Mouse (Mus musculus) limb, embryonic 13.5 days (tissue): ENCODE measurements around the gene Kctd17. TPM values are rescaled to one million over a fixed set of nuclear protein-coding genes. Genes with fewer than 3 reads are reported as not detected.

ENCODE experiments used
- ATAC-seq: fragments of 200-750 bp; cut with Nextera tagmentation; 2 replicates; pipeline ENCODE4 v1.8.0; 2017; ENCODE audit warnings: low read depth, moderate number of reproducible peaks, moderate TSS enrichment; ENCODE audit not compliant: low FRiP score
- H3K27ac ChIP-seq: fragments of 300-500 bp; sonication (generic); 2 replicates; pipeline ENCODE4 v1.5.1; 2015; ENCODE audit warnings: inconsistent platforms, mild to moderate bottlenecking, moderate library complexity
- H3K27me3 ChIP-seq: fragments of 300-500 bp; sonication (generic); 2 replicates; pipeline ENCODE4 v1.6.1; 2015; ENCODE audit warnings: mild to moderate bottlenecking, inconsistent platforms
- H3K36me3 ChIP-seq: fragments of 300-500 bp; sonication (generic); 2 replicates; pipeline ENCODE4 v1.6.1; 2015; ENCODE audit warnings: inconsistent platforms, mild to moderate bottlenecking, moderate library complexity
- H3K4me1 ChIP-seq: fragments of 300-500 bp; sonication (generic); 2 replicates; pipeline ENCODE4 v1.6.1; 2015; ENCODE audit warnings: inconsistent platforms
- H3K4me2 ChIP-seq: fragments of 300-500 bp; sonication (generic); replicated peaks from 2 replicates; pipeline ENCODE4 v1.6.1; 2015; ENCODE audit warnings: inconsistent platforms, mild to moderate bottlenecking, moderate library complexity
- H3K4me3 ChIP-seq: fragments of 300-500 bp; sonication (generic); 2 replicates; pipeline ENCODE4 v1.5.1; 2015; ENCODE audit warnings: moderate library complexity, mild to moderate bottlenecking, inconsistent platforms
- H3K9ac ChIP-seq: fragments of 300-500 bp; sonication (generic); 2 replicates; pipeline ENCODE4 v1.6.1; 2015; ENCODE audit warnings: mild to moderate bottlenecking, inconsistent platforms
- H3K9me3 ChIP-seq: fragments of 300-500 bp; sonication (generic); 2 replicates; pipeline ENCODE4 v1.6.1; 2016; ENCODE audit warnings: inconsistent platforms
- WGBS: fragments of 180-500 bp; shearing (Covaris S2); methylation state at CpG from one replicate; pipeline ENCODE4 v1.1.7; 2015; 5-methylcytosine and 5-hydroxymethylcytosine counted together
- polyA plus RNA-seq: library from polyadenylated mRNA; unstranded; fragments of >200 nt; fragmentation: Nextera tagmentation; extraction: Ambion mirVana; gene quantifications from 2 replicates; pipeline ENCODE4 v1.2.1, GENCODE M21; 2015

Gene Kctd17
- polyA plus RNA-seq, 1 experiment from 2014 or later = 45.0 TPM

DNA sequence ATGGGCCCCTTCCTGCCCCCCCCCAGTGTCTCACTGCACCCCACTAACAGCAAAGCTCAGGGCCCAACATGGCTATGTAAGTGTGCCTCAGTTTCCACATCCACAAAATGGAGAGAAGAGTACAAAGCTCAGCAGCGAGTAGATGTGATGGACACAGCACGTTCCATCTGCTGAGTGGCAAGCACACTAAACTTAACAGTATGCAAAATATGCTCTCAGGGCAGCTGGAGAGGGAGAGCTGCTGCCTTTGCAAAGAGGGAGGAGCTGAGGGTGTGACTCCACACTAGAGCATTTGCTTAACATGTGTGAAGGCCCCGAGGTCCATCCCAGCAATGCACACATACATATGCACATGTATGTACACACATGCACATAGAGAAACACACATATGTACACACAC lies 24.6 kb downstream of the Kctd17 start:
- Histone ChIP-seq H3K36me3 (no peaks in the 10 kb centered on the region), H3K27ac (no peak overlapping the region), H3K4me1 (peaks cover 17% of the 10 kb centered on the region), H3K9me3 (no peaks in the 10 kb centered on the region), H3K9ac (no peak overlapping the region), H3K27me3 (no peaks in the 10 kb centered on the region), H3K4me2 (no peak overlapping the region), H3K4me3 (no peak overlapping the region)
- 76% methylated on average over 3 of the region's 3 CpGs for WGBS
- no peak for ATAC-seq

DNA sequence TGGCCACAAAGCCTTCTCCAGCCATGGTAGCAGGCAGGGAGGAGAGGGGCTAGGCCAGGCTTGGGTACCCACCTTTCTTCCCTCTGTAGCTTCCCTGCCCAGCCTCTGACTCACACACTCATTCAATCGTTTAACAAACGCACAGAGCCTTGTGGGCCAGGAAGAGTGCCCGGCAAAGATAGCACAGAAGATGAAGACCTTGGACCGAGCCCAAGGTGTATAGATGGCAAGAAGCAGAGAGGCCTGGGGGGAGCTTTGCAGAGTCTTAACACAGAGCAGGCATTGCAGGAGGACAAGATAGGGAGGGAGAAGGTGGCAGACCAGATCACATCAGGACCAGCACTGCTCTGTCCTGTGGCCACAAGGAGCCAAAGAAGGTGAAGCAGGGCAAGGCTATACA lies 26.8 kb downstream of the Kctd17 start:
- no peak for ATAC-seq
- Histone ChIP-seq H3K27ac (no peak overlapping the region), H3K9ac (no peak overlapping the region), H3K9me3 (no peaks in the 10 kb centered on the region), H3K4me1 (peaks cover 12% of the 10 kb centered on the region), H3K27me3 (no peaks in the 10 kb centered on the region), H3K4me3 (no peak overlapping the region), H3K4me2 (no peak overlapping the region), H3K36me3 (no peaks in the 10 kb centered on the region)
- 76% methylated on average over 4 of the region's 4 CpGs for WGBS

GRCm38 (mm10) chr15:78456051-78456450 lies 27.7 kb downstream of the Kctd17 start:
- Histone ChIP-seq H3K9me3 (no peaks in the 10 kb centered on the region), H3K4me3 (no peak overlapping the region), H3K9ac (no peak overlapping the region), H3K27ac (no peak overlapping the region), H3K36me3 (no peaks in the 10 kb centered on the region), H3K4me2 (no peak overlapping the region), H3K4me1 (peaks cover 12% of the 10 kb centered on the region), H3K27me3 (no peaks in the 10 kb centered on the region)
- no peak for ATAC-seq
- WGBS = 28% methylated on average over 7 of the region's 7 CpGs

DNA sequence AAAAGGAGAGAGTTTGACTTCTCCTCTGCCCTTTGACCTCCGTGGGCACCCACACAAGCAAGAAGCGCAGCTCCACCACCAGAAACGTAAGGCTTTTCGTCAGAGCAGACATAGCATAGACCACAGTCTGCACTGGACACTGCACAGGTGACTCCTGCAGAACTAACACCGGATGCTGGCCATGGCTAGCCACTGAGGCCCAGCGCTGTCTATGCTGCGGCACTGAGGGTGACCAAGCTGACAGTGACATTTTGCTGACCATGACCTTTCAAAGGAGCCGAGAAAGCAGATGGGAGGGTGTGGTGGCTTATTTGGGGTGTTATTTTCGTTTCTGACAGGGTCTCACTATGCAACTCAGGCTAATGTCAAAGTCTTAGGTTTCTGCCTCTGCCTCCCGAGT lies 28.8 kb downstream of the Kctd17 start:
- H3K4me2 ChIP-seq = no peak overlapping the region
- H3K4me1 ChIP-seq = peaks cover 10% of the 10 kb centered on the region
- no peak overlapping the region for H3K9ac ChIP-seq
- ATAC-seq = no peak
- H3K4me3 ChIP-seq = no peak overlapping the region
- WGBS = 76% methylated on average over 10 of the region's 10 CpGs
- H3K27me3 ChIP-seq = no peaks in the 10 kb centered on the region
- no peaks in the 10 kb centered on the region for H3K9me3 ChIP-seq
- H3K36me3 ChIP-seq = no peaks in the 10 kb centered on the region
- H3K27ac ChIP-seq = no peak overlapping the region

DNA sequence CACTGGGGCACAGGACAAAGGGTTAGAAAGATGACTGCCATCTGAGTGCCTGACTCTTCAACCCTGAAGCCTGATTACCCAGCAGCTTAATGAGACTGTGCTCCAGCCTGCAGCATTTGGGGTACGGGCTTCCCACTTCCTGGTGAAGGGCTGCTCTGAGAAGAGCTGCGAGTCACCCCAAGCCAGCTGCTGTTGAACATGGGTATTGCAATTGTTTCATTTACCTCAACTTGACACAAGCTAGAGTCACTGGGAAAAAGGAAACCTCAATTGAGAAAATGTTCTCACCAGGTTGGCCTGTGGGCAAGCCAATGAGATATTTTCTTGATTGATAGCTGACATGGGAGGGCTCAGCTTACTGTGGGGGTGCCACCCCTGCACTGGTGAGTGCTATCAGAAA lies 34.6 kb downstream of the Kctd17 start:
- Histone ChIP-seq H3K27ac (no peak overlapping the region), H3K36me3 (no peaks in the 10 kb centered on the region), H3K4me3 (no peak overlapping the region), H3K4me2 (no peak overlapping the region), H3K9me3 (no peaks in the 10 kb centered on the region), H3K9ac (no peak overlapping the region), H3K4me1 (no peaks in the 10 kb centered on the region), H3K27me3 (no peaks in the 10 kb centered on the region)
- WGBS = 50% methylated on average over 2 of the region's 2 CpGs
- ATAC-seq = no peak

- no peak for ATAC-seq
- no peaks in the 10 kb centered on the region for H3K9me3 ChIP-seq
- WGBS = 37% methylated on average over 6 of the region's 6 CpGs
Measured at GRCm38 (mm10) chr15:78466809-78467208, 38.4 kb downstream of the Kctd17 start.

GRCm38 (mm10) chr15:78467570-78467969 lies 39.2 kb downstream of the Kctd17 start:
- no peak overlapping the region for H3K4me3 ChIP-seq
- H3K27ac ChIP-seq = no peak overlapping the region
- H3K9me3 ChIP-seq = no peaks in the 10 kb centered on the region
- H3K4me2 ChIP-seq = no peak overlapping the region
- H3K4me1 ChIP-seq = no peaks in the 10 kb centered on the region
- no peak overlapping the region for H3K9ac ChIP-seq
- 92% methylated on average over 7 of the region's 7 CpGs for WGBS
- H3K36me3 ChIP-seq = no peaks in the 10 kb centered on the region
- H3K27me3 ChIP-seq = no peaks in the 10 kb centered on the region
- ATAC-seq = no peak

More at GRCm38 (mm10) chr15:78466809-78467208, 38.4 kb downstream of the Kctd17 start:
- no peaks in the 10 kb centered on the region for H3K36me3 ChIP-seq
- no peak overlapping the region for H3K9ac ChIP-seq
- H3K4me3 ChIP-seq = no peak overlapping the region
- no peak overlapping the region for H3K27ac ChIP-seq
- no peaks in the 10 kb centered on the region for H3K27me3 ChIP-seq
- no peaks in the 10 kb centered on the region for H3K4me1 ChIP-seq
- H3K4me2 ChIP-seq = no peak overlapping the region

DNA sequence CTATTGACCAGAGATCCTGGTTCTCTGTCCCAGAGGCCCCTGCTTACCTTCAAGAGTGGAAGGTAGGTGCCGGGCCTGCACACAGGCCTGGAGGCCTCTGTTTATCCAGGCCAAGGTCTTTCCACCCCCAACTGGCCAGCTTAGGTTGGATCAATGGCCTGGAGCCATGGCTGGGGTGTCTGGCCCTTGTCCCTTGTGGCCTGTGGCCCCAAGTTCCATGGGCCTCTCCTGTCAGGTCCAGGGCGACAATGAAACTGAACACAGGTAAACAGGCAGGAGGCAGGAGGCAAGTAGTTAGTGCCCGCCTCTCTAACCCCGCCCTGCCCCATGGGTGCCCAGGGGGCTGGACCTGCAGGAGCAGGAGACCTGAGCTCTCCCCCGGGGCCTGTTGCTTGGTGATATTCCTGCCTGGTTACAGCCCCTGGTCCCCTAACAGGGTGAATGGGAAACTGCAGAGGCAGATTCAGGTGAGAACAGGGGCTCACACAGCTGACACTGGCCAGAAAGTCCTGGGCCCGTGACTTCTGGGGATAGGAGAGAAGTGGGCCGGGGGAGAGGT lies 40.1 kb downstream of the Kctd17 start, which contains the start of gene Tmprss6:
Gene Tmprss6 (minus strand): TSS at position 256 of the 559 bp plus-strand sequence.
- no peak within 1 kb of the TSS for H3K9ac ChIP-seq
- no peaks in the 10 kb centered on the region for H3K4me1 ChIP-seq
- no peak within 1 kb of the TSS for H3K4me2 ChIP-seq
- no peaks in the 10 kb centered on the region for H3K36me3 ChIP-seq
- H3K9me3 ChIP-seq = no peaks in the 10 kb centered on the region
- H3K27me3 ChIP-seq = no peaks in the 10 kb centered on the region
- no peak for ATAC-seq
- no peak within 1 kb of the TSS for H3K4me3 ChIP-seq
- 83% methylated on average over 7 of the region's 7 CpGs for WGBS
- H3K27ac ChIP-seq = no peak within 1 kb of the TSS

DNA sequence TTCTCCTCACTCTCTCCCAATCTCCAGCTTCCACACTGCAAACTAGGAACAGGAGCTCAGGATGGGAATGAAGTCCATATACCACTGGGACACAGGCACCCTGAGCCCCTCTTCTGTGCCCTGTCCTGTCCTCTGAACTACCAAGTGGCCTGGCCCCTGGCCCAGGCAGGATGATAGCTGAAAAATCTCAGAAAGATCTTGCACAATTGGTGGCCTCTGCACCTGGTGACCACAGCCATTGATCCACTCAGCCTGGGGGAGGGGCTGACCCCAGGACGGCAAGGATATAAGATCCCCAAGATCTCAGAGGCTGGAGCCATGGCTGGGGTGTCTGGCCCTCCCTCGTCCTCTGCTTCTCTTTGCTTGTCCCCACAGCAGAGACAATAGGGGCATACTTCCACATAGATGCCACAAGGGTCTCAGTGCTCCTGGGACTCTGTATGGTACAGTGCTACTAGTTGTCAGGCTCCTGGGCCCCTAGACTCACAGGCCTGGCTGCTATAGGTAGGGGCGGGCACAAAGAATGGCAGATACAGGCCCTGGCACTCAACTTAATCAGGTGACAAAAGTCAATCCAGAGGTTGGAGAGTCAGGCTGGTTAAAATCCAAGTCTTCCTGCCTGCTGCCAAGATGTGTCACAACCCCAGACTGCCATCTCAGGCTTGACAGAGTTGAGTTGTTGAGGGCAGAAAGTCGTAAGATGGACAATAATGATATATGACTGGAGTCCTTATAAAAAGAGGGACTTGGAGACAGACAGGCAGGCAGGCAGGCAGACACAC lies 42.3 kb downstream of the Kctd17 start:
- whole genome bisulfite sequencing = 73% methylated on average over 4 of the region's 4 CpGs
- no peak for ATAC-seq
- no peaks in the 10 kb centered on the region for H3K9me3 ChIP-seq
- H3K4me3 ChIP-seq = no peak overlapping the region
- no peak overlapping the region for H3K9ac ChIP-seq
- no peaks in the 10 kb centered on the region for H3K4me1 ChIP-seq
- no peak overlapping the region for H3K27ac ChIP-seq
- no peaks in the 10 kb centered on the region for H3K36me3 ChIP-seq
- H3K27me3 ChIP-seq = 0 out of 2 replicates have a peak, but pooled peaks cover 6% of the 10 kb centered on the region
- H3K4me2 ChIP-seq = no peak overlapping the region

DNA sequence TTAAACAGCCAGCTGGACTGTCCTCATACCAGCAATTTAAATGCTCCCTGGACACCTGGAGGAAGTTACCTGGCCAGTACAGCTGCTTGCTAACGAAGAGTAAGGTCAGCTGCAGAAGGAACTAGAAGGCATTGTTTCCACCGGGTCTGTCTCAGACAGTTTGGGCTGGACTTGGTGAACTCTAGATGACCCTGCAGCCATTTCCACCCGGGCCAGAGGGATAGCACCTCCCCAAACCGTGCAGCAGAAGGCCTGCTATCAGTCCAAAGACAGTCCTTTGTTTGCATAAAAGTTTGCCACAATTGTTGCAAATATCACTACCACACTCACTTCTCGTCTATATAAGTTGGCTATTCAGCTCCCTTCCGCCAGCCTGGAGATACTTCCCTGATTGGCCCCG lies 43.5 kb downstream of the Kctd17 start:
- Histone ChIP-seq H3K4me2 (no peak overlapping the region), H3K36me3 (no peaks in the 10 kb centered on the region), H3K9me3 (no peaks in the 10 kb centered on the region), H3K9ac (no peak overlapping the region), H3K27me3 (peaks cover 6% of the 10 kb centered on the region; the same call in 1 of the 2 replicates), H3K4me1 (no peaks in the 10 kb centered on the region), H3K4me3 (no peak overlapping the region), H3K27ac (no peak overlapping the region)
- ATAC-seq = no peak
- 40% methylated on average over 7 of the region's 7 CpGs for WGBS

DNA sequence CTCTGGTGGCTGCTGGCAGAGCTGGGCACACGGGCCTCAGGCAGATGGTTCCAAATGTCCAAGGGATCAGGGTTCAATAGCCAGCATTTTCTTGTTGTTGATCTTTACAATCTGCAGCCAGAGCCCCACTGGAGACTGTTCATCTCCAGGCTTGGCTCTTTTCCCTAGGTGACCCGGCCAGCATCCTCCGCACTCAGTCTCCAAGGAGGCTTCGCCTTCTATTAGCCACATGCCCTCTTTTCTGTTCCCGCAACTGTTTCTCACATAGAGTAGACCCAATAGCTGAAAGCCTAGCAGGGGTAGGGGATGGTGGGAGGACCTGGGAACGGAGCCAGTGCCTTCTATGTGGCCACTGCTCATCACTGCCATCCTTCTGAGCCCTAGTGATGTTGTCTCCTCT lies 45.1 kb downstream of the Kctd17 start:
- H3K27ac ChIP-seq = no peak overlapping the region
- WGBS = 83% methylated on average over 6 of the region's 6 CpGs
- no peaks in the 10 kb centered on the region for H3K4me1 ChIP-seq
- H3K9ac ChIP-seq = no peak overlapping the region
- H3K36me3 ChIP-seq = no peaks in the 10 kb centered on the region
- no peaks in the 10 kb centered on the region for H3K9me3 ChIP-seq
- no peak overlapping the region for H3K4me2 ChIP-seq
- H3K27me3 ChIP-seq = peaks cover 6% of the 10 kb centered on the region; the same call in 1 of the 2 replicates
- no peak for ATAC-seq
- H3K4me3 ChIP-seq = no peak overlapping the region

DNA sequence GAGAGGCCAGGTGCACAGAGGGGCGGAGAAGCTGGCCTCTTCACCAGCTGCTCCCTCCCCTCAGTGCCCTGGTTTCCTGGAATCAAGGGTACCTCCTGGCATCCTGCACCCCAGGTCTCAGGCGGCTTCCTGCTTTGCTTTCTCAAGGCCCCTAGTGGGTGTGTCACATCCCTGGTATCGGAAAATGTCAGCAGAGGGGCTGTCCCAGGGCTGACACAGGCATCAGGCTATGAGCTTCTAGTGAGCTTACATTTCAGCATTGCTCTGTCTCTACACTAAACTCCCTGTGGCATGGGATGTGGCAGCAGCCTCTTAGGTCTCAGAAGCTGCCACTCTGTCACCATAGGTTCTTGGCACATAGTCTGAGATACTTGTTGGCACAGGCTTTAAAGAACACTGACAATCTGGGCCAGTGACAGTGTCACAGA lies 47.3 kb downstream of the Kctd17 start:
- Histone ChIP-seq H3K9ac (no peak overlapping the region), H3K9me3 (no peaks in the 10 kb centered on the region), H3K4me3 (no peak overlapping the region), H3K27ac (no peak overlapping the region), H3K4me1 (no peaks in the 10 kb centered on the region), H3K27me3 (peaks cover 6% of the 10 kb centered on the region; the same call in 1 of the 2 replicates), H3K36me3 (no peaks in the 10 kb centered on the region), H3K4me2 (no peak overlapping the region)
- ATAC-seq = no peak
- WGBS = 56% methylated on average over 3 of the region's 3 CpGs
